Mouse (Mus musculus): ENCODE data around the gene 1700020L24Rik. TPM values are rescaled to one million over a fixed set of nuclear protein-coding genes. Genes with fewer than 3 reads are reported as not detected.
A peak's percentile ranks its signal among the peaks of the same experiment; 100 is the strongest.

The 1700020L24Rik gene
- polyA plus RNA-seq, 1 experiment: 1.5 TPM

DNA sequence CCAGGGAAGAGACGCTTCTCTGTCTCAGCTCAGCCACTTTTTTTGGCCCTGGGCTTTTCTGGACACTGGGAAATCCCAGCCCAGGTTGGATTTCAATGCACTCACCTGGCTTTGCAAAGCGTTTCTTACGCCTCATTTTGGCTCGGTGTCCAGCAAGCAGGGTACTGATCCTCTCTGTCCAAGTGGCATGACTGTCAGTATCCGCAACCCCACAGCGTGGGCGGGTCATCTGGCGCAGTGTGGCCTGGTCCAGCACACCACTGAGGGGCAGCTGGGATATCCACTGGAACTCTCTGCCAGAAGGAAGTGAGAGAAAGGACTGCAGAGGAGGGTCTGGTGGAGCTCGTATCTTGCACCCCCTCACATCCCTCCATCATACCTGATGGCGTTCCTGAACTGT lies 13.8 kb downstream of the 1700020L24Rik start:
- 28% methylated on average over 10 of the region's 10 CpGs for WGBS

GRCm38 (mm10) chr11:83454548-83454947 lies 17.1 kb downstream of the 1700020L24Rik start:
- Histone ChIP-seq H3K27ac (ENCODE audit: insufficient read depth, low read length) (no peak overlapping the region), H3K4me1 (ENCODE audit: control insufficient read depth, insufficient read depth, low read length) (peaks cover 7% of the 10 kb centered on the region), H3K4me3 (replicated peaks; ENCODE audit: insufficient read depth, low read depth, low read length) (no peak overlapping the region), H3K27me3 (ENCODE audit: control insufficient read depth, insufficient read depth, low read length) (no peaks in the 10 kb centered on the region)
- 53% methylated on average over 4 of the region's 4 CpGs for WGBS
- DNase-seq: no peak
- TF ChIP-seq POLR2A (IDR thresholded peaks at IDR 0.05; ENCODE audit: borderline replicate concordance, insufficient read depth, low read length): no peak
- TF ChIP-seq CTCF (IDR thresholded peaks at IDR 0.05; ENCODE audit: borderline replicate concordance, insufficient read depth, low read depth, low read length): no peak

More for the DNA sequence above, 13.8 kb downstream of the 1700020L24Rik start:
- peak in 1 of 2 experiments; percentile 39 for DNase-seq
- Histone ChIP-seq H3K4me3 (replicated peaks; ENCODE audit: insufficient read depth, low read depth, low read length) (no peak overlapping the region), H3K27me3 (ENCODE audit: control insufficient read depth, insufficient read depth, low read length) (no peaks in the 10 kb centered on the region), H3K4me1 (ENCODE audit: control insufficient read depth, insufficient read depth, low read length) (peaks cover 7% of the 10 kb centered on the region), H3K27ac (ENCODE audit: insufficient read depth, low read length) (peak overlapping the region; percentile 20; the same call in 1 of the 2 replicates)
- no peak for TF ChIP-seq CTCF (IDR thresholded peaks at IDR 0.05; ENCODE audit: borderline replicate concordance, insufficient read depth, low read depth, low read length)
- TF ChIP-seq POLR2A (IDR thresholded peaks at IDR 0.05; ENCODE audit: borderline replicate concordance, insufficient read depth, low read length): no peak

- no peaks in the 10 kb centered on the region for H3K27me3 ChIP-seq (ENCODE audit: control insufficient read depth, insufficient read depth, low read length)
- TF ChIP-seq CTCF (IDR thresholded peaks at IDR 0.05; ENCODE audit: borderline replicate concordance, insufficient read depth, low read depth, low read length): no peak
- no peak for TF ChIP-seq POLR2A (IDR thresholded peaks at IDR 0.05; ENCODE audit: borderline replicate concordance, insufficient read depth, low read length)
- 81% methylated on average over 3 of the region's 3 CpGs for WGBS
- H3K27ac ChIP-seq (ENCODE audit: insufficient read depth, low read length): no peak overlapping the region
- H3K4me1 ChIP-seq (ENCODE audit: control insufficient read depth, insufficient read depth, low read length): peaks cover 7% of the 10 kb centered on the region
- no peak overlapping the region for H3K4me3 ChIP-seq (replicated peaks; ENCODE audit: insufficient read depth, low read depth, low read length)
- no peak for DNase-seq
Observed at GRCm38 (mm10) chr11:83455608-83456007, 18.1 kb downstream of the 1700020L24Rik start.

- 55% methylated on average over 7 of the region's 7 CpGs for WGBS
- Histone ChIP-seq H3K4me1 (ENCODE audit: control insufficient read depth, insufficient read depth, low read length) (no peaks in the 10 kb centered on the region; the same call in 1 of the 2 replicates), H3K27me3 (ENCODE audit: control insufficient read depth, insufficient read depth, low read length) (no peaks in the 10 kb centered on the region), H3K27ac (ENCODE audit: insufficient read depth, low read length) (no peak overlapping the region), H3K4me3 (replicated peaks; ENCODE audit: insufficient read depth, low read depth, low read length) (no peak overlapping the region)
- TF ChIP-seq POLR2A (IDR thresholded peaks at IDR 0.05; ENCODE audit: borderline replicate concordance, insufficient read depth, low read length) (no peak), CTCF (IDR thresholded peaks at IDR 0.05; ENCODE audit: borderline replicate concordance, insufficient read depth, low read depth, low read length) (no peak)
- no peak for DNase-seq
Observed at GRCm38 (mm10) chr11:83457257-83457656, 19.8 kb downstream of the 1700020L24Rik start.

DNA sequence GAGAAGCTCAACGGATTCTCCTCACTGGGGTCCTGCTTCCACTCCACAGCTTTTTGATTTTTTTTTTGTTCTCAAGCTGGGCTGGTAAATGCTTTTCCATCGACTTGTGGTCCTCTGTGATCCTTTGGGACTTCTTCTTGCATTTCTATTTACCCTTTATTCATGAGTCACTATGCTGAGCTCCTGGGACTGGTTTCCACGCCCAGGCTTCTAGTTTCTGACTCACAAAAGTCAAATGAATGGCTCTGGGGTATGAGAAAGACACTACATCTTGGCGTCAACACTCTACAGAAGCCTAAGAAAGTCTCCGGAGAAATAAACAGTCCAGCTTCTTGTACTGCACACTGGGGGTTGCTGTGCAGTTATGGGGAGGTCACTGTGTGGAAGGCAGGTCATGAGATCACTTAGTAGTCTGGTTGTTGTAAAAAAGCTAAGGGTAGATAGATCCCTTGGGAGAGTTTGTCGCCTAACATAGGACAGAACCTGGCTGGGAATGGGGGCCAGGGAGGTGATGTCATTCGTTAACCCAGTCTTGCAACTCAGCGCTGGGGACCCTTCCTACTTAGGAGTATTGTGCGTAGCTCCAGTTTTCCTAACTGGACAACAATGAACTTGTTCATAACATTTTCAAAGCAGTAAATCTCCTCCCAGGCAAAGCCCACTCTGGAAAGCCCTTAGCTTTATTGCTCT lies 20.6 kb downstream of the 1700020L24Rik start:
- Histone ChIP-seq H3K27me3 (ENCODE audit: control insufficient read depth, insufficient read depth, low read length) (no peaks in the 10 kb centered on the region), H3K4me1 (ENCODE audit: control insufficient read depth, insufficient read depth, low read length) (no peaks in the 10 kb centered on the region; the same call in 1 of the 2 replicates), H3K27ac (ENCODE audit: insufficient read depth, low read length) (no peak overlapping the region), H3K4me3 (replicated peaks; ENCODE audit: insufficient read depth, low read depth, low read length) (no peak overlapping the region)
- no peak for DNase-seq
- TF ChIP-seq CTCF (IDR thresholded peaks at IDR 0.05; ENCODE audit: borderline replicate concordance, insufficient read depth, low read depth, low read length): no peak
- TF ChIP-seq POLR2A (IDR thresholded peaks at IDR 0.05; ENCODE audit: borderline replicate concordance, insufficient read depth, low read length): no peak
- 75% methylated on average over 9 of the region's 9 CpGs for WGBS

DNA sequence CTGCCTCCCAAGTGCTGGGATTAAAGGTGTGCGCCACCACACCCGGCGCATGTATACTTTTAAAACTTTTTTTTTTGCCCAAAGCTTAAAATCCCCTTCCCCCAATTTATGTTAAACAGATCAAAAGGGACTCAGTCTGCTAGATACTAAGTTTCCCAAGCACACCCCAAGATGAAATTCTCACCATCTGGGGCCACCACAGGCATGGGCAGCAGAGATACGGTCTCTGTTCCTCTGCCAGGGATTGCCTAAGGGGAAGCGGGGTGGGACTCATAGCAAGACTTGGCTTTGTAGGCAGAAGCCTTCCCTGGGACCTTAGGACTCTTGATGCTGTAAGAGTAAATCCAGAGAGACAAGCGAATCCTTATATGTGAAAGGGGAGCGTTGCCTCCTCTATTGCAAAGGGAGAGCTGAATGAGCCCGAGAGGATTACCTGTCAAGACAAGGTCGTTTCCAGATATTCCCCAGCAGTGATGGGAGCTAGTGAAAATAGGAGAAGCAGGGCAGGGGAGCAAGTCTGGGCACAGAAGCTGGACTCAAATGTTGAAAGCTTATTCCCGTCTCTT lies 24.1 kb downstream of the 1700020L24Rik start:
- DNase-seq: peak in 1 of 2 experiments; percentile 5
- TF ChIP-seq CTCF (IDR thresholded peaks at IDR 0.05; ENCODE audit: borderline replicate concordance, insufficient read depth, low read depth, low read length): no peak
- no peak for TF ChIP-seq POLR2A (IDR thresholded peaks at IDR 0.05; ENCODE audit: borderline replicate concordance, insufficient read depth, low read length)
- peak overlapping the region; percentile 10 for H3K4me3 ChIP-seq (replicated peaks; ENCODE audit: insufficient read depth, low read depth, low read length)
- no peak overlapping the region for H3K27ac ChIP-seq (ENCODE audit: insufficient read depth, low read length)
- H3K27me3 ChIP-seq (ENCODE audit: control insufficient read depth, insufficient read depth, low read length): no peaks in the 10 kb centered on the region
- 66% methylated on average over 10 of the region's 10 CpGs for WGBS
- H3K4me1 ChIP-seq (ENCODE audit: control insufficient read depth, insufficient read depth, low read length): peaks cover 9% of the 10 kb centered on the region; the same call in 1 of the 2 replicates

DNA sequence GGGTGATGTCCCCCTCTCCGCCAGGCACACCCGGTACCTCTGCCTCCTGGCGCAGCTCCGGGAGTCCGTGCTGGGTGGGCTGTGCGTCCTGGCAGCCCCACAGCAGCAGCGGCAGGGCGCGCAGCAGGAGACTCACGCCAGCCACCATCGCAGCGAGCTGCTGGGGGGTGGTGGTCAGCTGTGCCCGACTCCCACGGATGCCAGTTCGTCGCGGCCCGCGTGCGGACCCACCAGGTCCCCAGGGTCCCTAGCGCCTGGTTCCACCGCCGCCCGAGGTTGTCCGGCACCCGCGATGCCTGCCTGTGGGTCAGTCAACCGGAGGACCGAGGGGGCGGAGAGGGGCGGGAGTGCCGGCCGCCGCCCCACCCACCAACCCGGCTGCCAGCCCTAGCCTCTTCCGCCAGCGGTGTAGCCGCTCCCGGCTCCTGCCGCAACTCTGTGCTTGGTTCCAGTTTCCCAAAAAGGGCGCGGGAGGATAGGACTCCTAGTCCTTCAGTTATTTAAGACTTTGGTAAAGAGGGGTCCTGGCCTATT lies 25.3 kb downstream of the 1700020L24Rik start, which contains the start of gene Mmp28:
Gene Mmp28 (minus strand): TSS at position 361 of the 534 bp plus-strand sequence.
- TF ChIP-seq CTCF (IDR thresholded peaks at IDR 0.05; ENCODE audit: borderline replicate concordance, insufficient read depth, low read depth, low read length) (no peak), POLR2A (IDR thresholded peaks at IDR 0.05; ENCODE audit: borderline replicate concordance, insufficient read depth, low read length) (no peak)
- peaks cover 17% of the 10 kb centered on the region for H3K4me1 ChIP-seq (ENCODE audit: control insufficient read depth, insufficient read depth, low read length)

More for the DNA sequence above, 25.3 kb downstream of the 1700020L24Rik start, which contains the start of gene Mmp28:
- WGBS: under 1% methylated on average over 42 of the region's 42 CpGs
- Histone ChIP-seq H3K27me3 (ENCODE audit: control insufficient read depth, insufficient read depth, low read length) (no peaks in the 10 kb centered on the region), H3K27ac (ENCODE audit: insufficient read depth, low read length) (peak within 1 kb of the TSS; percentile 17; the same call in 1 of the 2 replicates), H3K4me3 (replicated peaks; ENCODE audit: insufficient read depth, low read depth, low read length) (peak within 1 kb of the TSS; percentile 57)
- DNase-seq: peak; percentile 49 to 52
